Mouse (Mus musculus): ENCODE results near the gene Rbfox2.

Rbfox2 gene

DNA sequence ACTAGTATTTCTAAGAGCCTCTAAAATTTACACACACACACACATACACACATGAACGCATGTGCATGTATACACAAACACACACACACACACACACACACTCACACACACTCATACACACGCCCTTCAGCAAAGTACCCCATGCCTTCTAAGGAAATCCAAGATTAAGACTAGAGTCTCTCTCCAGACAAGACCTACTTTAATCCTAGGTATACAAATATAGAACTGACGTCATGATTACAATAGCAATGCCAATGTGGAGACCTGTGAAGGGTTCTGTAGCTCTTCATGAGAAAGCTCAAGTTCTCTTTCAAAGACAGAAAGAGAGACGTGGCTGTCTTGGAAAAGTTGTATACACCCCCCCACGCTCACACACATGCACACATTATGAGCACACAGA, 132.8 kb downstream of the Rbfox2 start:
- Histone ChIP-seq H3K4me3 (replicated peaks; ENCODE audit: low read length) (no peak overlapping the region), H3K9me3 (ENCODE audit: low read length) (no peaks in the 10 kb centered on the region), H3K27me3 (ENCODE audit: insufficient read depth, low read length) (no peaks in the 10 kb centered on the region), H3K4me1 (replicated peaks; ENCODE audit: low read depth, low read length) (peaks cover 14% of the 10 kb centered on the region), H3K36me3 (ENCODE audit: insufficient read depth, low read length) (peaks cover 4% of the 10 kb centered on the region; the same call in 1 of the 2 replicates)
- no peak for TF ChIP-seq NANOG (IDR thresholded peaks at IDR 0.05; ENCODE audit: borderline replicate concordance, low read length)

DNA sequence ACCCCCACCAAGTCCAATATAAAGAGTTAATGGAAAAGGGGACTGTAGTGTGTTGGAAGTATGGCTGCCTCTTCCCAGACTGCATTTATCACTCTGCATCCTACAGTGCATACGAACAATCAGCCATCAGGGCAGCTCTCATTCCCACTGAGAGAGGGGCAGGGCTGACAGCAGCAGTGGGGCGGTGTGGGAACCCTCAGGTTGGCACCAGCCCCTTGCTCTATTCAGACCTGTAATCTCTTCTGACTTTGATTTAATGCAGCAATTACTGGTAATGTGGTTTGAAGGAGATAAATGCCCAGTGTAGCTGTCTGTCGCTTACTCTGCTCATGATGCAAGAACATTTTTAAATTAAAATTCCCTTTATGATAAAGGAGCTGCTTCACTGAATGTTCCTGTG, 134.4 kb downstream of the Rbfox2 start:
- H3K36me3 ChIP-seq (ENCODE audit: insufficient read depth, low read length): peaks cover 4% of the 10 kb centered on the region; the same call in 1 of the 2 replicates
- TF ChIP-seq POU5F1 (IDR thresholded peaks at IDR 0.05; ENCODE audit: borderline replicate concordance, low read length) (no peak), NANOG (IDR thresholded peaks at IDR 0.05; ENCODE audit: borderline replicate concordance, low read length) (no peak), CTCF (conservative IDR thresholded peaks at IDR 0.05; ENCODE audit: low read length) (no peak)

DNA sequence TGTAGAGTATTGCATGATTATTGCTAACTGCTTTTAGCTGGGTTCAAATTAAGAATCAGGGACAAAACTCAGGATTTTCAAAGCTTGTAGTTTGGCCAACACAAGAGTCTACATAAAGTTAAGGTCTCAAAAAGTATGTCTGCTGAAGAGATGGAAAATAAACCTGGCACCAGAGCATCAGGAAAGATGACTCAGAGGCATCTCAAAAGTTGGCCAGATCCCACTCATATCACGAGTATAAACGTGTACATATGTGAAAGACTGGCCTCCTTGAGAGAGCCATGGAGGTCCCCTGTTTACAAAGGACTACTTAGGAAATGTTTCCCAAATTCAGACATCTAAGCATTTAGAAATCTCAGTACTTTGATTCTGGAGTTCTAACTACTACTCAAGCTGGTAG, 138.0 kb downstream of the Rbfox2 start:
- Histone ChIP-seq H3K4me1 (replicated peaks; ENCODE audit: low read depth, low read length) (peaks cover 14% of the 10 kb centered on the region), H3K4me3 (replicated peaks; ENCODE audit: low read length) (no peak overlapping the region), H3K36me3 (ENCODE audit: insufficient read depth, low read length) (no peaks in the 10 kb centered on the region), H3K9me3 (ENCODE audit: low read length) (no peaks in the 10 kb centered on the region), H3K27me3 (ENCODE audit: insufficient read depth, low read length) (no peaks in the 10 kb centered on the region)
- no peak for TF ChIP-seq POU5F1 (IDR thresholded peaks at IDR 0.05; ENCODE audit: borderline replicate concordance, low read length)
- no peak for TF ChIP-seq NANOG (IDR thresholded peaks at IDR 0.05; ENCODE audit: borderline replicate concordance, low read length)
- TF ChIP-seq CTCF (conservative IDR thresholded peaks at IDR 0.05; ENCODE audit: low read length): no peak

More for the DNA sequence above, 134.4 kb downstream of the Rbfox2 start:
- H3K4me1 ChIP-seq (replicated peaks; ENCODE audit: low read depth, low read length): peaks cover 11% of the 10 kb centered on the region
- no peak overlapping the region for H3K4me3 ChIP-seq (replicated peaks; ENCODE audit: low read length)
- H3K9me3 ChIP-seq (ENCODE audit: low read length): no peaks in the 10 kb centered on the region
- no peaks in the 10 kb centered on the region for H3K27me3 ChIP-seq (ENCODE audit: insufficient read depth, low read length)

DNA sequence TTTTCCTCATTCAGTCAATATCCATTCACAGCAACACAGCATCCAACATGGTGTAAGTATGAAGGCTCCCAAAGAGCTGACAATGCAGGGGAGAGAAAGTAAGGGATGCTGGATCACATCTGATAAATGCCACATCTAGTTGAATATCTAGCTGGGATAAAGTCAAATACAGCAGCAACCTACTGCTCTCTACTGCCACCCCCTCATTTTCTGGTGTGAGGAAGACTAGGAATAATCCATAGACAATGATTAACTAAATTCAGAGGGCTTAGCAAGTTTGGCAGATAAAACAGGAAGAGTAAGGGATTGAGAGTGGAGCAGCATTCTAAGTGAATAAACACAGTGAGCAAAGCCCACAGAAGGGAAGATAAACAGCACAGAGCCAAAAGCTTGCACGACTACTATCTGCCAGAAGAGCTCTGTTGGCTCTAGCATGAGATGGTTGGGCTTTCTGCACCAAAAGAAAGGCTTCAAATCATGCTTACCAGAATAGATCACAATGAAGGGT, 140.5 kb downstream of the Rbfox2 start:
- H3K4me3 ChIP-seq (replicated peaks; ENCODE audit: low read length): no peak overlapping the region
- H3K27me3 ChIP-seq (ENCODE audit: insufficient read depth, low read length): no peaks in the 10 kb centered on the region
- H3K36me3 ChIP-seq (ENCODE audit: insufficient read depth, low read length): no peaks in the 10 kb centered on the region
- H3K4me1 ChIP-seq (replicated peaks; ENCODE audit: low read depth, low read length): peaks cover 20% of the 10 kb centered on the region
- no peaks in the 10 kb centered on the region for H3K9me3 ChIP-seq (ENCODE audit: low read length)
- no peak for TF ChIP-seq NANOG (IDR thresholded peaks at IDR 0.05; ENCODE audit: borderline replicate concordance, low read length)
- no peak for TF ChIP-seq POU5F1 (IDR thresholded peaks at IDR 0.05; ENCODE audit: borderline replicate concordance, low read length)
- no peak for TF ChIP-seq CTCF (conservative IDR thresholded peaks at IDR 0.05; ENCODE audit: low read length)

DNA sequence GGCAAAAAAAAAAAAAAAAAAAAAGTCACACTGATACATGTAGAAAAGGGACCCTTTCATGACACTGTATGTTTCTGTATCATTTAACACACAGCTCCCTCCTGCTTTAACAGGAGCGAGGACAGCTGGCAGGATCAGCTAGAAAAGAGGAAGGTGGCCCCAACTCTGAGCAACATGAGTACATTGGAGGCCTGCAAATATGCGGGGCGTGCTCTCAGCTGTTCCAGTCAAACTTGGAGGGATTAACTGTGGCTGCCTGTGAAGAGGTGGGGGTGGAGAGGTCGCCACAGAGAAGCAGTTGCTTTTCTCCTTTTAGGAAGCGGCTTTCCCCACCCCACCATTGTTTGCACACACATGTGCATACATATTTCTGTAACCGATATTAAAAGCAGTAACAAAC, 143.5 kb downstream of the Rbfox2 start:
- Histone ChIP-seq H3K4me3 (replicated peaks; ENCODE audit: low read length) (no peak overlapping the region), H3K27me3 (ENCODE audit: insufficient read depth, low read length) (no peaks in the 10 kb centered on the region), H3K9me3 (ENCODE audit: low read length) (no peaks in the 10 kb centered on the region), H3K36me3 (ENCODE audit: insufficient read depth, low read length) (no peaks in the 10 kb centered on the region), H3K4me1 (replicated peaks; ENCODE audit: low read depth, low read length) (peaks cover 25% of the 10 kb centered on the region)
- TF ChIP-seq NANOG (IDR thresholded peaks at IDR 0.05; ENCODE audit: borderline replicate concordance, low read length) (no peak), POU5F1 (IDR thresholded peaks at IDR 0.05; ENCODE audit: borderline replicate concordance, low read length) (no peak), CTCF (conservative IDR thresholded peaks at IDR 0.05; ENCODE audit: low read length) (no peak)

DNA sequence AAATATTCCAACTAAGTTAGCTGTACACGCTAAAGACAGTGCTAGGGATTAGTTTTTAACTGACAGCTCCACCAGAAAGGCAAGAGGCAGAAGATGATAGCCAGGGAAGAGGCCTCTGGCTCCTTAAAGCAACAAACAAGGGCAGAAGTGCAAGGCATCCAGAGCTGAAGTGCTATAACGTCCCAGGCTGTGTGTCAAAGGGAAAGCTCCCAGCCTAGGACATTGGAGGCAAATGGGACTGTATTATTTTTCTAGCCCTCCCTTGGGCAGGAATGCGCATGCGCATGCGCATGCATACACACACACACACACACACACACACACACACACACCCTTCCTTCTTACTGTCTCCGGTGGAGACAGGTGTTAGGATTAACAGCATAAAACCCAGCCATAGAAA, 143.9 kb downstream of the Rbfox2 start:
- Histone ChIP-seq H3K4me3 (replicated peaks; ENCODE audit: low read length) (no peak overlapping the region), H3K27me3 (ENCODE audit: insufficient read depth, low read length) (no peaks in the 10 kb centered on the region), H3K4me1 (replicated peaks; ENCODE audit: low read depth, low read length) (peaks cover 25% of the 10 kb centered on the region), H3K9me3 (ENCODE audit: low read length) (no peaks in the 10 kb centered on the region), H3K36me3 (ENCODE audit: insufficient read depth, low read length) (no peaks in the 10 kb centered on the region)
- TF ChIP-seq NANOG (IDR thresholded peaks at IDR 0.05; ENCODE audit: borderline replicate concordance, low read length) (no peak), POU5F1 (IDR thresholded peaks at IDR 0.05; ENCODE audit: borderline replicate concordance, low read length) (no peak), CTCF (conservative IDR thresholded peaks at IDR 0.05; ENCODE audit: low read length) (no peak)

DNA sequence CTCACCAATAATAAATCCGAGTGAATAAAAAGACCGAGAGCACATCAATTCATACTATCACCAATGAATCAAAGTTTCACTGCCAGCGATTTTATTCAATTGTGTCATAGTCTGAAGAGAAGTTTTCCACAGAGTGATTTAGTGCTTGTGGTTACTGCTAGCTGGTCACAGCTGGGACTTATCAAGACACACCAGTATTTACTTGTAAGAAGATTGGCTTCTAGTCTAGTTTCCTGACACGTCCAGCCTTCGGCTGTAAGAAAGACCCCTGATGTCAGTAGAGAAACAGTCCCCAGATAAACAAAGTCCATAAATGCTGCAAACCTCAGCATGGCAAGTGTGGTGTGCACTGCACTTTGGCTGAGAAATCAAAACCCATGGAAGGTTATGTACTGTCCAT, 145.4 kb downstream of the Rbfox2 start:
- H3K4me3 ChIP-seq (replicated peaks; ENCODE audit: low read length): no peak overlapping the region
- TF ChIP-seq CTCF (conservative IDR thresholded peaks at IDR 0.05; ENCODE audit: low read length) (no peak), POU5F1 (IDR thresholded peaks at IDR 0.05; ENCODE audit: borderline replicate concordance, low read length) (no peak), NANOG (IDR thresholded peaks at IDR 0.05; ENCODE audit: borderline replicate concordance, low read length) (no peak)

DNA sequence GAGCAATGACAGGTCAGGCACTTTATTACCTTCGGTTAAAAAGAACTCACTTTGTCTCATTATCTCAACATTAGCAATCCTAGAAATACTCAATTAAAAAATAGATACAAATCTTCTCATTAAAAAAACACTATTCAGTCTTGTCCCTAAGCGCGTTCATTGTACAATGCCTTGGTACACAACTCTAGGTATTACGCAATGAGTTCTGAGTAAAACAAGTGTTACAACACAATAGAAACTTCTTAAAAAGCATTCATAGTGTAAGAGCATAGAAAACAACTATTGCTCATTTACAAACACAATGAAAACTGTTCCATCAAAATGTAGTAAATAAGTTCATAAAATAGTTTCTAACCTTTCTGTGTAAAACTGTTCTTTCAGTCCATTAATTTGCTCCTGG, 146.0 kb downstream of the Rbfox2 start:
- TF ChIP-seq NANOG (IDR thresholded peaks at IDR 0.05; ENCODE audit: borderline replicate concordance, low read length): no peak
- no peak for TF ChIP-seq CTCF (conservative IDR thresholded peaks at IDR 0.05; ENCODE audit: low read length)
- no peak for TF ChIP-seq POU5F1 (IDR thresholded peaks at IDR 0.05; ENCODE audit: borderline replicate concordance, low read length)
- Histone ChIP-seq H3K27me3 (ENCODE audit: insufficient read depth, low read length) (no peaks in the 10 kb centered on the region), H3K36me3 (ENCODE audit: insufficient read depth, low read length) (peaks cover 16% of the 10 kb centered on the region), H3K4me1 (replicated peaks; ENCODE audit: low read depth, low read length) (peaks cover 32% of the 10 kb centered on the region), H3K9me3 (ENCODE audit: low read length) (no peaks in the 10 kb centered on the region), H3K4me3 (replicated peaks; ENCODE audit: low read length) (no peak overlapping the region)

More for the DNA sequence above, 145.4 kb downstream of the Rbfox2 start:
- Histone ChIP-seq H3K27me3 (ENCODE audit: insufficient read depth, low read length) (no peaks in the 10 kb centered on the region), H3K36me3 (ENCODE audit: insufficient read depth, low read length) (peaks cover 11% of the 10 kb centered on the region), H3K9me3 (ENCODE audit: low read length) (no peaks in the 10 kb centered on the region), H3K4me1 (replicated peaks; ENCODE audit: low read depth, low read length) (peaks cover 32% of the 10 kb centered on the region)

DNA sequence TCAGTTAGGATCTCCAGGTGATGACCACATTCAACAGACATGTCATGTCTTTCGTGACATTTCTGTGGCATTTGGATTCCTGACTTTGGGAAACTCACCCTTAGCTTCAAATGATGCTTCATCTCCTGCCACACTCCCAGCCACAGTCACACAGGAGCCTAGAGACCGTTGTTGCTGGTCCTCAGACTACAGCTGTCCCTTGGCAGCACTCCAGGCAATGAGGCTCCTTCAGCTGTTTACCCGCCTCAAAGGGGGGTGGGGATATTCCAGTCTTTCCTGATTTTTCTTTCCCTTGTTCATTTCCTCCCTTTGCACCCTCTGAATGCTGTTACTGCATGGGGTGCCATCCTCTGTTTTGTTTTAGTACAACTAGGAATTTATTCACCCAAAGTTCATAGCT, 150.3 kb downstream of the Rbfox2 start:
- no peaks in the 10 kb centered on the region for H3K9me3 ChIP-seq (ENCODE audit: low read length)
- peaks cover 48% of the 10 kb centered on the region for H3K4me1 ChIP-seq (replicated peaks; ENCODE audit: low read depth, low read length)
- peaks cover 16% of the 10 kb centered on the region for H3K36me3 ChIP-seq (ENCODE audit: insufficient read depth, low read length)
- no peaks in the 10 kb centered on the region for H3K27me3 ChIP-seq (ENCODE audit: insufficient read depth, low read length)
- TF ChIP-seq CTCF (conservative IDR thresholded peaks at IDR 0.05; ENCODE audit: low read length): no peak
- TF ChIP-seq POU5F1 (IDR thresholded peaks at IDR 0.05; ENCODE audit: borderline replicate concordance, low read length): no peak
- no peak for TF ChIP-seq NANOG (IDR thresholded peaks at IDR 0.05; ENCODE audit: borderline replicate concordance, low read length)
- H3K4me3 ChIP-seq (replicated peaks; ENCODE audit: low read length): no peak overlapping the region

All from E14TG2a.4 (cell line).